Mouse (Mus musculus): ENCODE measurements around the gene Fcho2.
"Not testable (repeated sequence)": the region's sequence is repeated elsewhere in the genome, so short reads cannot be mapped to it uniquely, and the experiment has no call there.

Fcho2 gene

GRCm38 (mm10) chr13:98815147-98815785 is at the start of gene Fcho2:
Gene Fcho2 (minus strand): TSS chr13:98815449.
- peak; percentile 97 for DNase-seq

DNA sequence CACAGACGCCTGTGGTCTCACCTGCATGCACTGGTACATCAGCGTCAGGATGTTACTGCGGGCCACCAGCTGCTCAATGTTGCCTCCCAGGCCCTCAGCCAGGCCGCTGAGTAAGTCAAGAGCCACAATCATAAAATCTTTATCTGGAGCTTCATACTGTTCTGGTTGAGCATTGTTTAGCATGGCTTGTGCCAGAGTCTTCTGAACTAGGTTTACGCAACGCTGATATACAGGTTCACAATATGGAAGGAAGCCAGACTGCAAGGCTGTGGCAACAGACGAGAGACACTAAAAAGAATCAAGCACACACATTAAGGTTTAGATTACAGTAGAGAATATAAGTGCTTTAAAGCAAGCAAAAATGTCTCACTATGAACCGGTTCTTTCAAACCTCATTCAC is 40.0 kb upstream of the Fcho2 start:
- no peak for DNase-seq

GRCm38 (mm10) chr13:98845794-98846193 is 30.5 kb upstream of the Fcho2 start:
- DNase-seq, result no peak

- DNase-seq, result peak; percentile 24
Measured at GRCm38 (mm10) chr13:98836423-98837088, 21.3 kb upstream of the Fcho2 start.

DNA sequence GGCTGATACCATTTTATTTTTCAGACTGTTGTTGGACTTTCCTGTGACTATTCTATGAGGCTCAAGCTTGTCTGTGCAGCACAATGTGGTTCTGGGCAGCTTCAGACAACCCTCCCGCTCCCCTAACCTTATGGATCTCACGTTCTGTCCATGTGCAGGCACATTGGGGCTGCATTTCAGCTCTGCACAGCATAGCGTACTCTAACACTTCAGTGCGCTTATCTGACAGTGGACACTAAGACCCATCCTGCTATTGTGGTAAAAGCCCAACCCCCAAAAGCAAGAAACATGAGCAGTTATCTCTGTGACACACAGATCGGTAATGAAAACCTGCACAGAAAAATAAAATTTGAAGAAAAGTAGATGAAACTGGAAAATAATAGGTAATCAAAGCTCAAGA is 20.5 kb upstream of the Fcho2 start:
- no peak for DNase-seq

GRCm38 (mm10) chr13:98834723-98835122 is 19.5 kb upstream of the Fcho2 start:
- DNase-seq, result no peak

GRCm38 (mm10) chr13:98834199-98834598 is 18.9 kb upstream of the Fcho2 start:
- DNase-seq, result no peak

- DNase-seq, result no peak
Measured at GRCm38 (mm10) chr13:98832451-98833450, 17.5 kb upstream of the Fcho2 start.

DNA sequence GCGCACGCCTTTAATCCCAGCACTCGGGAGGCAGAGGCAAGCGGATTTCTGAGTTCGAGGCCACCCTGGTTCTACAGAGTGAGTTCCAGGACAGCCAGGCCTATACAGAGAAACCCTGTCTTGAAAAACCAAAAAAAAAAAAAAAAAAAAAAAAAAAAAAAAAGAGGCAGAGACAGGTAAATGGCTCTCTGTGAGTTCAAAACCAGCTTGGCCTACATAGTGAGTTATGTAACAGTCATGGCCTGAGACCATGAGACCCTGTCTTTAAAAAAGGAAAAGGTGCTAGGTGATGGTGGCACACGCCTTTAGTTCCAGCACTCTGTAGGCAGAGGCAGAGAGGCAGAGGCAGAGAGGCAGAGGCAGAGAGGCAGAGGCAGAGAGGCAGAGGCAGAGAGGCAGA is 13.8 kb upstream of the Fcho2 start:
- not testable (repeated sequence) for DNase-seq

DNA sequence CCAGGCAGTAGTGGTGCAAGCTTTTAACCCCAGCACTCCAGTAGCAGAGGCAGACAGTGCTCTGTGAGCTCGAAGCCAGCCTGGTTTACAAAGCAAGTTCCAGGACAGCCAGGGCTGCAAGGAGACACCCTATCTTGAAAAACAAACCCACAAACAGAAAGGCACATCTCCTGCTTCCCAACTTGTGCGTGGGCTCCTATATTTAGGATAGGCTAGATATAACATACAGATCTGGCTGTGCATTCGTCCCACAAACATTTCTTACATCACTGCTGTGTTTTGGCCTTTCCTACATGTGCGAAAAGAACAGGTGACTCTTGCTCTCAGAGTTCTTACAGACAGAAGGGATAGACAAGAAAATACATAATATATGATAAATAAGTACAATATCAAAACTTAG is 10.3 kb upstream of the Fcho2 start:
- DNase-seq, result no peak

GRCm38 (mm10) chr13:98819094-98819493 is 3.8 kb upstream of the Fcho2 start:
- no peak for DNase-seq

- DNase-seq, result no peak
Measured at GRCm38 (mm10) chr13:98818205-98818604, 3.0 kb upstream of the Fcho2 start.

DNA sequence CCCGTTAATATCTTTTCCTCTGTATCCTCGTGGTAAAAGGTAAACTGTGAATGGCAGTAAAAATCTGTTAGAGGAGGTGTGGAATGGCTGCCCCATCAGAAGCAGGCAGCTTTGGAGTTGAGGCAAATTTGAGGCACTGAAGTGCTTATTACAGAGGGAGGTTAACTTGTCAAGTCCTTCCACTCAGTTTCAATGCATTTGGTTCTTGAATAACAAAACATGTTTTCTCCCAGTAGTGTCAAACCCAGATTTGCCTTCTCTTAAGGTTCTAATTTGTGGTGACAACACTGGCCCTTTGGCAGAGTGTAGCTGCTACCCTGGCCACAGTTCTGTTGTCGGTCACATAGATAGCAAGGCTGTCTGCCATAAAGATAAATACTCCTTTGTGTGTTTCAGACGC is 2.5 kb upstream of the Fcho2 start:
- no peak for DNase-seq

GRCm38 (mm10) chr13:98816981-98817660 is 1.9 kb upstream of the Fcho2 start:
- not testable (repeated sequence) for DNase-seq

DNA sequence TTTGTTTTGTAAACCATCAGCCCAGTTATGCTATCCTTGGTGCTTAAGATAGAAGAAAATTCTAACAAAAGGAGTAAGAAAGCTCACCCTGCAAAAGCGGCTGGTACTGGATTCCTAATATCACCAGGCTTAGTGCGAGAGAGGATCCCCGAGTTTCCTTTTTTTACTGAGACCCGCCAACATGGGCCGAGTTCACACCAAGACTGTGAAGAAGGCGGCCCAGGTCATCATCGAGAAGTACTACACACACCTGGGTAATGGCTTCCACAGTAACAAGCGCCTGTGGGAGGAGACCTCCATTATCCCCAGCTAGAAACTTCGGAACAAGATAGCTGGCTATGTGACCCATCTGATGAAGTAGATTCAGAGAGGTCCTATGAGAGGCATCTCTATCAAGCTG is 1.3 kb upstream of the Fcho2 start:
- DNase-seq, result no peak

- DNase-seq, result no peak
Measured at GRCm38 (mm10) chr13:98814275-98815040, 791 bp downstream of the Fcho2 start.

DNA sequence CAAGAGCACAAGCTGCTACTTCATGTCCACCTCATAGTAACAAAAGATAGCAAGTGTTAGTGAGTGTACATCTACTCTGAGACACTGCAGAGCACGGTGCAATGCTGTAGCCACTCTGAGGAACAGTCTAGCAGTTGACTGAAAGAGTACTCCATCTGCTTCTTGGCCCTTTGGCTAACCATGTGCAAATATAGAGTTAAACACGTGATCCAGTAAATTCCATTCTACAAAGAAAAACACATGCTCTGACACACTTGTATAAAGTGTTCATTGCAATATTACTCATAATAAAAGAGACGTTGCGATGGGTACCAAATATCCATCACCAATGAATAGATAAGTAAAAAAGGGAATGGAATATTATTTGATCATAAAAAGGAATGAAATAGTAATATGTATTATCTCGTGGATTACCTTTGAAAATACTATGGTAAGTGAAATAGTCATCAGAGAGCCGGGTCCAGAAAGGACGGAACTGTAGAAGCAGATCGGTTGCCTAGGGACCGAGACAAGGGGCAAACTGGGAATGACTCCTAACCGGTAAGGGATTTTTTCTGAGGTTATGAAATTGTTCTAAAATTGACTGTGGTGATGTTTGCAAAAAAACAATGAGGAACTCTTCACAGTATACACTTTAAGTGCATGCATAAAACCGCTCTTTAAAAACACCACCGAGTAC is 1.5 kb downstream of the Fcho2 start:
- DNase-seq, result no peak

- DNase-seq, result no peak
Measured at GRCm38 (mm10) chr13:98813167-98813566, 2.1 kb downstream of the Fcho2 start.

DNA sequence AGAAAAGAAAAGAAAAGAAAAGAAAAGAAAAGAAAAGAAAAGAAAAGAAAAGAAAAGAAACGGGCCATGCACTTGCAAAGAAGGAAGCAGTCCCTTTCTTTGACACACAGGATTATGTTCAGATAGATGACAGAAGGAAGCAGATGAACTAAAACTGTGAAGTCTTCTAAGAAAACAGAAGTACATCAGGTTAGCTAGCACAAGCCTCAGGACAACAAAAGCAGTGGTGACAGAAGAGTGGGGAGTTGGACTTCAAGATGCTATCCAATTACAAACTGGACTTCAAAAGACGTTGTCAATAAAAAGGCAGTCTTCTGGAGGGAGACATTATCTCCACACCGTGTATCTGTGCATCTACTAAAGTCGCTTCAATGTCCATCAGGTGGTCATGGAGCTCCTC is 3.0 kb downstream of the Fcho2 start:
- no peak for DNase-seq

- no peak for DNase-seq
Measured at GRCm38 (mm10) chr13:98810143-98810542, 5.1 kb downstream of the Fcho2 start.

DNA sequence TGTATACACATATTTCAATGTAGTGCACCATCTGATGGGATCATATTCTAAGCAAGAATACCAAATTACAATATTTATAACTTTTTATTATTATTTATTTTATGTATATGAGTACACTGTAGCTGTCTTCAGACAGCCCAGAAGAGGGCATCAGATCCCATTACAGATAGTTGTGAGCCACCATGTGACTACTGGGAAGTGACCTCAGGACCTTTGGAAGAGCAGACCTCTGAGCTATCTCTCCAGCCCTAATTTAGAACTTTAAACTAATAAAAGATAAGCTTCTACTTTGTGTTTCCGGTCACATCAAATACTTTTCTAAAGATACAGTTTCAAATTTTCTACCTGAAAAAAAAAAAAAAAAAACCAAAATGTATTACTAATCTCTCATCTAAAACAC is 6.2 kb downstream of the Fcho2 start:
- DNase-seq, result no peak

DNA sequence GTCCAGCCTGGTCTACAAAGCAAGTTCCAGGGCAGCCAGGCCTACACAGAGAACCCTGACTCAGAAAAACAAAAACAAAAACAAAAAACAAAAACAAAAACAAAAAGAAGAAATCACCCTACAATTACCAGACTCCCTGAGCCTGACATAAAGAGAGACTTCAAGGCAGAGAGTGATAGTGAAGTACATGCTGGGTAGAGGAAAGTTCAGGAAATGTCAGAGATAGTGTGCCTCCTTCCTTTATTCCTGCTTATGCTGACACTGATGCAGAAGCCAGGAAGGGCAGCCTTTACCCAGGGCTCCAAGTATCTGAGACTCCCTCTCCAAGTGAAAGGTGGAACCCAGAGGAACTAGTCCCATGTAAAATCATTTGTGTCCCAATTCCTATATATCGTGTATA is 10.8 kb downstream of the Fcho2 start:
- no peak for DNase-seq

Measured in retina, postnatal 1 day (tissue).